Mouse (Mus musculus): ENCODE results near the gene Lrp8. TPM values are rescaled to one million over a fixed set of nuclear protein-coding genes. Genes with fewer than 3 reads are reported as not detected.

Lrp8 gene
- polyA plus RNA-seq, 1 experiment from 2014 or later, result 0.96 TPM

DNA sequence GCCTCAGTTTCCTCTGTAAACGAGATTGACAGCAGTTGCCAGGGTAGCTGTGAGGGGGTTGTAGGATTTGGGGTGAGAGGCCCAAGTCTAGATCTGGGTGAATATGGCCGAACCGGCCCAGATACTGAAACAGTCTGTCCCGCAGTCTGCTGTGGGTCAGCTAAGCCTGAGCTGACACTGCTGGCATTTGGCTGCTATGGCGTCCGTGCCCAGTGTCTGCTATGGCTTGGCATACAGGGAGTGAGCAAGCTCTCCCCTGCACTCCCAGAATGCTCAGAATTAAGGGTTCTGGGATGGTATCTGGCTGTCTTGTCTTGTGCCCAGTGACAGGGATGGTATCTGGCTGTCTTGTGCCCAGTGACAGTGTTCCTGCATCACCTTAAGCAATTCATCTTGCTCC lies 29.6 kb downstream of the Lrp8 start:
- H3K9ac ChIP-seq (ENCODE audit: low read length), result no peak overlapping the region
- 89% methylated on average over 6 of the region's 6 CpGs for WGBS
- no peaks in the 10 kb centered on the region for H3K9me3 ChIP-seq (replicated peaks; ENCODE audit: control insufficient read depth, low read length)
- no peaks in the 10 kb centered on the region for H3K27me3 ChIP-seq (ENCODE audit: control insufficient read depth, insufficient read depth, low read length)
- H3K27ac ChIP-seq (ENCODE audit: low read length), result no peak overlapping the region
- H3K4me1 ChIP-seq (ENCODE audit: control insufficient read depth, insufficient read depth, low read length), result peaks cover 19% of the 10 kb centered on the region; the same call in 1 of the 2 replicates
- H3K4me3 ChIP-seq (replicated peaks; ENCODE audit: low read length), result no peak overlapping the region
- no peaks in the 10 kb centered on the region for H3K36me3 ChIP-seq (ENCODE audit: control insufficient read depth, insufficient read depth, low read length)
- no peak for ATAC-seq (ENCODE audit: insufficient read depth, low FRiP score)
- H3K4me2 ChIP-seq (ENCODE audit: low read depth, low read length), result no peak overlapping the region

DNA sequence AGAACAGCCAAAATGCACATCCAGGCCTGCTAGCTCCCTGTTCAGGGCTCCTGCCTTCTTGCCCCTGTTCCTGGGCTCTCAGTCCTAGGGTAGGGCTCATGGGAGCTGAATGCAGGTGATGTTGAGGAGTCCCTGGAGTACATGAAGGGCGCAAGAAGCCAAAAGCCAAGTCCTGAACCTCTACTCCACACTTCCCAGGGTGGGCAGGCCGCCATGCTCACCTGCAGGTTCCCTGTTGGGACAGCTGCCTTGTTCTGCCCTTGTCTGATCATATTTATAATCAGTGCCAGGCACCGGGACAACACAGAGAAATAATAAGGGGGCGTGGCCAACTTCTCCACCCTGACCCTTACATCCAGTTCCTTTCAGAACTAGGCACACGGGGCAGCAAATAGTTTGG lies 31.5 kb downstream of the Lrp8 start:
- 74% methylated on average over 5 of the region's 5 CpGs for WGBS
- ATAC-seq (ENCODE audit: insufficient read depth, low FRiP score), result no peak
- Histone ChIP-seq H3K27ac (ENCODE audit: low read length) (no peak overlapping the region), H3K36me3 (ENCODE audit: control insufficient read depth, insufficient read depth, low read length) (no peaks in the 10 kb centered on the region), H3K27me3 (ENCODE audit: control insufficient read depth, insufficient read depth, low read length) (no peaks in the 10 kb centered on the region), H3K4me2 (ENCODE audit: low read depth, low read length) (no peak overlapping the region), H3K4me1 (ENCODE audit: control insufficient read depth, insufficient read depth, low read length) (peaks cover 19% of the 10 kb centered on the region; the same call in 1 of the 2 replicates), H3K4me3 (replicated peaks; ENCODE audit: low read length) (no peak overlapping the region), H3K9me3 (replicated peaks; ENCODE audit: control insufficient read depth, low read length) (no peaks in the 10 kb centered on the region), H3K9ac (ENCODE audit: low read length) (no peak overlapping the region)

- Histone ChIP-seq H3K27ac (ENCODE audit: low read length) (no peak overlapping the region), H3K4me2 (ENCODE audit: low read depth, low read length) (peak overlapping the region; percentile 32), H3K4me1 (ENCODE audit: control insufficient read depth, insufficient read depth, low read length) (peaks cover 9% of the 10 kb centered on the region; the same call in 1 of the 2 replicates), H3K9ac (ENCODE audit: low read length) (no peak overlapping the region), H3K27me3 (ENCODE audit: control insufficient read depth, insufficient read depth, low read length) (no peaks in the 10 kb centered on the region), H3K9me3 (replicated peaks; ENCODE audit: control insufficient read depth, low read length) (no peaks in the 10 kb centered on the region), H3K36me3 (ENCODE audit: control insufficient read depth, insufficient read depth, low read length) (no peaks in the 10 kb centered on the region), H3K4me3 (replicated peaks; ENCODE audit: low read length) (no peak overlapping the region)
- ATAC-seq (ENCODE audit: insufficient read depth, low FRiP score), result no peak
- WGBS, result 54% methylated on average over 22 of the region's 22 CpGs
Observed at GRCm38 (mm10) chr4:107834643-107835314, 32.7 kb downstream of the Lrp8 start.

- H3K9me3 ChIP-seq (replicated peaks; ENCODE audit: control insufficient read depth, low read length), result no peaks in the 10 kb centered on the region
- ATAC-seq (ENCODE audit: insufficient read depth, low FRiP score), result no peak
- H3K27me3 ChIP-seq (ENCODE audit: control insufficient read depth, insufficient read depth, low read length), result no peaks in the 10 kb centered on the region
- WGBS, result 53% methylated on average over 5 of the region's 5 CpGs
- no peak overlapping the region for H3K9ac ChIP-seq (ENCODE audit: low read length)
- H3K36me3 ChIP-seq (ENCODE audit: control insufficient read depth, insufficient read depth, low read length), result no peaks in the 10 kb centered on the region
- 0 out of 2 replicates have a peak, but pooled peaks cover 6% of the 10 kb centered on the region for H3K4me1 ChIP-seq (ENCODE audit: control insufficient read depth, insufficient read depth, low read length)
- H3K4me2 ChIP-seq (ENCODE audit: low read depth, low read length), result peak overlapping the region; percentile 32; the same call in 1 of the 2 replicates
- no peak overlapping the region for H3K27ac ChIP-seq (ENCODE audit: low read length)
- H3K4me3 ChIP-seq (replicated peaks; ENCODE audit: low read length), result no peak overlapping the region
Observed at GRCm38 (mm10) chr4:107835508-107835909, 33.4 kb downstream of the Lrp8 start.

DNA sequence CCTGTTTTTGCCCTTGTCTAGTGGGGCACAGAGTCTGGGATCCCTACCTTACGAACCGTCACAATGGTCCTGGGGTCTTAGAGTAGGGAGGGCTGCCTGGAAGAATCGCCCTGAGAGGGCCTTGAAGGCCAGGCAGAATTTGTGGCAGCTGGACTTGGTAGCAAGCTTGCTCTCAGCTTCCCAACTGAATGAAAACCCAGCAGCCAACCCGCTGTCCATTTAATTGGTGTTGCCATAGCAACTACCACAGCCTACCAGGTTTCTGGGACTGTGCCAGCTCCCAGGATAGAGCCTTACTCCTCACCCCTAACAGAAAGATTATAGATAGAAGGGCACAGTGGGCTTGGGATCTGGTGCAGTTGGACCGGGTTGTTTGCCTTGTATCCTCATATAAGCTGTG lies 34.7 kb downstream of the Lrp8 start:
- no peaks in the 10 kb centered on the region for H3K27me3 ChIP-seq (ENCODE audit: control insufficient read depth, insufficient read depth, low read length)

DNA sequence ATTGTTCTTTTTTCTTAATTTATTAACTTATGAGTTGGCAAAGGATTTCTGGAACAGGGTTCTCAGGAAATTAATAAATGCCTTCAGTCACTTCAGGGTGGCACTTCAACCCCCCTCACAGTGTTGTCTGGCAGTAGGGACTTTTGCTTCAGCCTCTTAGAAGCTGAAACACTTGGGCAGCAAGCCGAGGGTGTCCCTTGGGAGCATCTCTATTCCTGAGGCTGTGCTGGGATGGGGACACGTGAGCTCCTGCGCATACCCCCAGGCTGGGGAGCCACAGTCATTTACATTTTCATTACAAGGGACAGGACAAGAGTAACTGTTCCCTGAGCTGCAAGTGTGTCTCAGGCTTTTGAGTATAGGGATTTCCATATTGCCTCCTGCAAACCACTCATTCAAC lies 35.8 kb downstream of the Lrp8 start:
- Histone ChIP-seq H3K4me3 (replicated peaks; ENCODE audit: low read length) (no peak overlapping the region), H3K9ac (ENCODE audit: low read length) (no peak overlapping the region), H3K27ac (ENCODE audit: low read length) (no peak overlapping the region), H3K27me3 (ENCODE audit: control insufficient read depth, insufficient read depth, low read length) (no peaks in the 10 kb centered on the region), H3K4me2 (ENCODE audit: low read depth, low read length) (no peak overlapping the region), H3K4me1 (ENCODE audit: control insufficient read depth, insufficient read depth, low read length) (0 out of 2 replicates have a peak, but pooled peaks cover 6% of the 10 kb centered on the region), H3K9me3 (replicated peaks; ENCODE audit: control insufficient read depth, low read length) (no peaks in the 10 kb centered on the region), H3K36me3 (ENCODE audit: control insufficient read depth, insufficient read depth, low read length) (no peaks in the 10 kb centered on the region)
- no peak for ATAC-seq (ENCODE audit: insufficient read depth, low FRiP score)
- WGBS, result 93% methylated on average over 3 of the region's 3 CpGs

More for the DNA sequence above, 34.7 kb downstream of the Lrp8 start:
- Histone ChIP-seq H3K36me3 (ENCODE audit: control insufficient read depth, insufficient read depth, low read length) (no peaks in the 10 kb centered on the region), H3K9me3 (replicated peaks; ENCODE audit: control insufficient read depth, low read length) (no peaks in the 10 kb centered on the region), H3K4me2 (ENCODE audit: low read depth, low read length) (no peak overlapping the region), H3K27ac (ENCODE audit: low read length) (no peak overlapping the region), H3K4me1 (ENCODE audit: control insufficient read depth, insufficient read depth, low read length) (0 out of 2 replicates have a peak, but pooled peaks cover 6% of the 10 kb centered on the region), H3K9ac (ENCODE audit: low read length) (no peak overlapping the region), H3K4me3 (replicated peaks; ENCODE audit: low read length) (no peak overlapping the region)
- no peak for ATAC-seq (ENCODE audit: insufficient read depth, low FRiP score)
- 65% methylated on average over 5 of the region's 5 CpGs for WGBS

DNA sequence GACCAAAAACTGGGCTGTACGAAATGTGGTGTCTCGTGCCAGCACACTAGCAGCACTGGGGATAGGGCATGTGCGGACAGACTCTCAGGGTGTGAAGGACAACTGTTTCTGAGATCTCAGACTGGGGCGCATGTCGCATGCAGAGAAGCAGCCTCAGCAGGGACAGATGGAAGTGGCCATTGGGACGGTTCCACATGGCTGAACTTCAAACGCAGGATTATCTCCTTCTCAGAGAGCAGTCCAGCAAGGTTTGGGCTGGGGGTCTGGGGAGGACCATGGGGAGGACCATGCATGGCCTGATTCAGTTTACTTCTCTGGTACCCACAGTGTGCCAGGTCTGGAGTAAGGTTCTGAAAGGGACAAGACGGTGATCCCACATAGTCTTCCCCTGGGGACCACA lies 41.6 kb downstream of the Lrp8 start:
- Histone ChIP-seq H3K4me2 (ENCODE audit: low read depth, low read length) (no peak overlapping the region), H3K9ac (ENCODE audit: low read length) (no peak overlapping the region), H3K4me3 (replicated peaks; ENCODE audit: low read length) (no peak overlapping the region), H3K36me3 (ENCODE audit: control insufficient read depth, insufficient read depth, low read length) (no peaks in the 10 kb centered on the region), H3K27ac (ENCODE audit: low read length) (no peak overlapping the region), H3K27me3 (ENCODE audit: control insufficient read depth, insufficient read depth, low read length) (peaks cover 12% of the 10 kb centered on the region), H3K9me3 (replicated peaks; ENCODE audit: control insufficient read depth, low read length) (no peaks in the 10 kb centered on the region), H3K4me1 (ENCODE audit: control insufficient read depth, insufficient read depth, low read length) (no peaks in the 10 kb centered on the region)
- WGBS, result 92% methylated on average over 8 of the region's 8 CpGs
- ATAC-seq (ENCODE audit: insufficient read depth, low FRiP score), result no peak

GRCm38 (mm10) chr4:107844971-107845370 lies 42.9 kb downstream of the Lrp8 start:
- H3K27ac ChIP-seq (ENCODE audit: low read length), result no peak overlapping the region
- no peak for ATAC-seq (ENCODE audit: insufficient read depth, low FRiP score)
- H3K9me3 ChIP-seq (replicated peaks; ENCODE audit: control insufficient read depth, low read length), result no peaks in the 10 kb centered on the region
- no peaks in the 10 kb centered on the region for H3K4me1 ChIP-seq (ENCODE audit: control insufficient read depth, insufficient read depth, low read length)
- no peaks in the 10 kb centered on the region for H3K36me3 ChIP-seq (ENCODE audit: control insufficient read depth, insufficient read depth, low read length)
- H3K4me2 ChIP-seq (ENCODE audit: low read depth, low read length), result no peak overlapping the region
- H3K27me3 ChIP-seq (ENCODE audit: control insufficient read depth, insufficient read depth, low read length), result peaks cover 12% of the 10 kb centered on the region
- H3K9ac ChIP-seq (ENCODE audit: low read length), result no peak overlapping the region
- WGBS, result 1% methylated on average over 10 of the region's 10 CpGs
- no peak overlapping the region for H3K4me3 ChIP-seq (replicated peaks; ENCODE audit: low read length)

- ATAC-seq (ENCODE audit: insufficient read depth, low FRiP score), result no peak
- Histone ChIP-seq H3K4me3 (replicated peaks; ENCODE audit: low read length) (no peak overlapping the region), H3K27me3 (ENCODE audit: control insufficient read depth, insufficient read depth, low read length) (peaks cover 12% of the 10 kb centered on the region), H3K9ac (ENCODE audit: low read length) (no peak overlapping the region), H3K27ac (ENCODE audit: low read length) (no peak overlapping the region), H3K36me3 (ENCODE audit: control insufficient read depth, insufficient read depth, low read length) (no peaks in the 10 kb centered on the region), H3K4me2 (ENCODE audit: low read depth, low read length) (no peak overlapping the region), H3K9me3 (replicated peaks; ENCODE audit: control insufficient read depth, low read length) (no peaks in the 10 kb centered on the region), H3K4me1 (ENCODE audit: control insufficient read depth, insufficient read depth, low read length) (no peaks in the 10 kb centered on the region)
- WGBS, result 65% methylated on average over 7 of the region's 7 CpGs
Observed at GRCm38 (mm10) chr4:107846795-107847194, 44.7 kb downstream of the Lrp8 start.

Measured in stomach, embryonic 16.5 days (tissue).